Mouse (Mus musculus) frontal cortex, postnatal 14 days (tissue): ENCODE data around the gene Ly6g6e.

Source experiments
- DNase-seq, 2 experiments: peaks; one replicate each; pipeline ENCODE4 v3.0.0; 2022; ENCODE audit warnings: low spot score in 2 of 2

Gene Ly6g6e

DNA sequence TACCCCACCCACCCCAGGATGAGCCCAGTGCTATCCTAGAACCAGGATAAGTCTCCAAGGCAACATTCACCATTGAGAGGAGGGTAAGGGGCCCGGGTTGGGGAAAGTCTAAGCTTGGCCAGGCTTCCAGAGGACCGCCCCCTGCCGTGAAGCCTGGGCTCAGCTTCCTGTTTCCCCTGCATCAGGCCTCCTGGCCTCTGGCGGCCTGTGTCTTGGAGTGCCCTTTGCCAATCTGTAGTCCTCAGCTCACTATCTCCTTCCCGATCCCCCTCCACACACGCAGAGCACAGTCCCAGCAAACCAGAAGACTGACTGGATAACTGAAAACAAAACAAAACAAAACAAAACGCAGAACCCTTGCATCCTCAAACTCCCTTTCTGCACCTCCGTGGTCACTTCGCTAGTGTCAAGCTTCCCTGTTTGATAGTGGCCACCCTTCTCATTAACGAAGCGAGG, 27.1 kb upstream of the Ly6g6e start, which contains the start of gene Clic1:
TSS of gene Clic1 (plus strand) at position 406 of the 456 bp plus-strand sequence.
- DNase-seq, result no peak

- no peak for DNase-seq
Observed at GRCm38 (mm10) chr17:35050126-35050750, 26.5 kb upstream of the Ly6g6e start.

DNA sequence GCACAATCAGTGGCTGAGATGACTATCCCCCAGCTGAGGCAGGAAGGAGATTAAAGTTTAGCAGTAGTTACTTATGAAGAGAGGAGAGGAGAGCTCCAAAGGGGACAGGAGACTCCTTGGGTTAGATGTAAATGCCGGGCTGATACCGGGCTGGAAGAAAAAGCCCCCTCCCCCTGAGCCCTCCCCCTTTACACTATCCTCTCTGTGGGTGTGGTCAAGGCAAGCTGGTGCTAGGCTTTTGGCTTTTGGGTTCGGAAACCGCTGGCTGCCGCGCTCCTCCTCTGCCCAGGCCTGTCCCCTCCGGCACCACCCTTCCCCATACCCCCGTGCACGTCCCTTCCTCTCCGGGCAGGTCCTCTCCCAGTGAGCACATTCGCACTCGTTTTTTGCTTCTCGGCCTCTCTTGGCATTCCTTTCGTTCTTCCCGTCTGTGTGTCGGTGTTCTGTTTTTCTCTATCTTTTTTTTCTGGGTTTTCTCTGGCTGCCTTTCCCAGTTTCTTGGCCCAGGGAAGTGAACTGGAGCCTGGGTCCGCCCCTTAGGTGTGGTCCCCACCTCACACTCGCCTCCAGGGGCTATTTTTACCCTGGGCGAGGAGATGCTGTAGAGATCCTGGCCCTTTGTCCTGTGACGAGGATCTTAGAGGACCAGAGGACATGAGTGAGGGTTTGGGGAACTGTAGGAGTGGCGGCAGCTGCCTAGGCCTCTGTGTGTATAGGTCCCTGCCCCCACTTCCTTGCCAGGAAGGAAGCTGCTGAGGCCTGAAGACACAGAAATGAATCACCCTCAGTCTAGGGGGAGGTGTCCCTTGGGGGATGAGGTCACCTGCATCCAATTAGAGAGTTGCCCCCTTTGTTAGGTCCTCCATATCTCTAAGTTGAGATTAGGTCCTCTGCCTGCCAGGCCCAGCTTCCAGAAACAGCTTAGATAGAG, 25.3 kb upstream of the Ly6g6e start:
- DNase-seq, result no peak

DNA sequence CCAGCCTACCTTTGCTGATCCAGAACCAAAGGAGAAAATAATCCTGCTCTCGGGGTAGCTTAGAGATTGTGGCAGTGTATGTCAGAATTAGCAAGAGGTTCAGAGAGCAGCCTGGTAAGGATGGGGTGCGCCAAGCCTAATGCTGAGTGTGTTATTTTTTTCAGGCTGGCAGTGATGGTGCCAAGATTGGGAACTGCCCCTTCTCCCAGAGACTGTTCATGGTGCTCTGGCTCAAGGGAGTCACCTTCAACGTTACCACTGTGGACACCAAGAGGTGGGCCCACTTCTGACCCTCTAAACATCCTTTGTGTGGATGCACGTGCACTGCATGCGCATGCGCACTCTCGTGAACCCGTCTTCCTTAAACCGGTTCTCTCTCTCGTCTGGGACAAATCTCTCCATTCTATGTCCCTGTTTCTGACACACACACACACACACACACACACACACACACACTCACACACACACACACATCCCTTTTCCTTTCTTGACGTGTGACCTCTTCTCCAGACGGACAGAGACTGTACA, 24.4 kb upstream of the Ly6g6e start:
- DNase-seq, result no peak

- DNase-seq, result no peak
Observed at GRCm38 (mm10) chr17:35055691-35056495, 20.8 kb upstream of the Ly6g6e start.

DNA sequence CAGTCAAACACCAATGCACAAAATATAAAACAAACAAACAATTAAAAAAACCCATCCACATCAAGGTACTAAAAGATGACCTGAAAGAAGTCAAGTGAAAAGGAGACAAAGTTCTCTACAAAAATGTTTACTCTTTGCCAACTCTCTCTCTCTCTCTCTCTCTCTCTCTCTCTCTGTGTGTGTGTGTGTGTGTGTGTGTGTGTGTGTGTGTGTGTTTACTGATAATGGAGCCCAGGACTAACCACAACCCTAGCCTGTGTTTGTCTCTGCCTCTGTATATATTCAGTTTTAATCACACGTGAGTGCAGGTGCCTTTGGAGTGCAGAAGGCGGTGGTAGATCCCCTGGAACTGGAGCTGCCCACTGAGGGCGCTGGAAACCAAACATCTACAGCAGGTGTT, 19.6 kb upstream of the Ly6g6e start:
- no peak for DNase-seq

- DNase-seq, result no peak
Observed at GRCm38 (mm10) chr17:35058316-35058715, 18.4 kb upstream of the Ly6g6e start.

GRCm38 (mm10) chr17:35058911-35059892, 17.5 kb upstream of the Ly6g6e start, which contains the start of gene Ddah2:
Ddah2 (plus strand) TSS chr17:35059035.
- peak; percentile 72 to 73 for DNase-seq

GRCm38 (mm10) chr17:35060071-35060470, 16.6 kb upstream of the Ly6g6e start:
- DNase-seq, result no peak

GRCm38 (mm10) chr17:35060737-35061297, 15.9 kb upstream of the Ly6g6e start:
- no peak for DNase-seq

- DNase-seq, result no peak
Observed at GRCm38 (mm10) chr17:35061299-35061698, 15.4 kb upstream of the Ly6g6e start.

DNA sequence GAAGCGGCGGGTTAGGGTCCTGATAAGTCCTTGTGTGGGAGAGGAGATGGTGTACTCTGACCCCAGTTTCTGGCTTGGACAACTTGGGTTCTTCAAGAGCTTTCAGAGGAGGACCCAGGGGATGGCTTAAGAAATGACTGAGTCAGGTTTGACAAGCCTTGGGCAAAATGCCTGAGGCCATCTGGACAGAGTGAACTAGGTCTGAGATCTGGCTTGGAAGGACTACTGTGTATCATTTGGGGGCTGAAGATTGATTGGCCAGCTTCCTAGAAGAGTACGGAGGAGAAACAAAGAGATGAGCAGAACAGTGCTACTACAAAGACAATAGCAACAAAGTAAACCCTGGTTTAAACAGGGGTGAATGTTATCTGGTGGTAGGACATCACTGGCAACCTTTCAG, 13.2 kb upstream of the Ly6g6e start:
- no peak for DNase-seq

DNA sequence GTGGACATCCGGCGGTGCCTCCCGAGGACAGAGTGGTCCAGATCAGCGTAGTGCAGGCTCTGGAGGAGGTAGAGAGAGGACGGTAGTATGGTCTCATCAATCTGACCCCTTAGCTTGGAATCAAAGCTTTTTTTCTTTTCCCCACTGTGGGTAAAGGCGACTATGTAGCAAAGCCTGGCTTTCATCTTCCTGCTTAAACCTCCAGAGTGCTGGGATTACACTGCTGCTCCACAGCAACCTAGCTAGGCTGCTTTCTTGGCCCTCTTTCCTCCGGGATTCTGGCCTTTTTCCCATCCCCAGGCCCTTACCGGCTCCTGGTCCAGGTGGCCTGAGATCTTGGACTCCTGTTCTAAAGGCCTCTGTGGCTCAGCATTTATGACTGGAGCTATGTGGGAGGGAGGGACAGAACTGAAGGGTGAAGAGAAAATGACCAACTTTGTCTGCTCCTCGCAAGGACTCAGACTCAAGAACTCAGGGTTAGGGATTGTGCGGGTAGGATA, 12.3 kb upstream of the Ly6g6e start:
- no peak for DNase-seq

GRCm38 (mm10) chr17:35064951-35065947, 11.5 kb upstream of the Ly6g6e start, which contains the start of gene Ly6g6c:
Ly6g6c (plus strand) TSS chr17:35065388.
- DNase-seq, result no peak

- DNase-seq, result no peak
Observed at GRCm38 (mm10) chr17:35066084-35066483, 10.6 kb upstream of the Ly6g6e start, which contains the start of gene Mpig6b. Mpig6b (minus strand) TSS chr17:35066184.

DNA sequence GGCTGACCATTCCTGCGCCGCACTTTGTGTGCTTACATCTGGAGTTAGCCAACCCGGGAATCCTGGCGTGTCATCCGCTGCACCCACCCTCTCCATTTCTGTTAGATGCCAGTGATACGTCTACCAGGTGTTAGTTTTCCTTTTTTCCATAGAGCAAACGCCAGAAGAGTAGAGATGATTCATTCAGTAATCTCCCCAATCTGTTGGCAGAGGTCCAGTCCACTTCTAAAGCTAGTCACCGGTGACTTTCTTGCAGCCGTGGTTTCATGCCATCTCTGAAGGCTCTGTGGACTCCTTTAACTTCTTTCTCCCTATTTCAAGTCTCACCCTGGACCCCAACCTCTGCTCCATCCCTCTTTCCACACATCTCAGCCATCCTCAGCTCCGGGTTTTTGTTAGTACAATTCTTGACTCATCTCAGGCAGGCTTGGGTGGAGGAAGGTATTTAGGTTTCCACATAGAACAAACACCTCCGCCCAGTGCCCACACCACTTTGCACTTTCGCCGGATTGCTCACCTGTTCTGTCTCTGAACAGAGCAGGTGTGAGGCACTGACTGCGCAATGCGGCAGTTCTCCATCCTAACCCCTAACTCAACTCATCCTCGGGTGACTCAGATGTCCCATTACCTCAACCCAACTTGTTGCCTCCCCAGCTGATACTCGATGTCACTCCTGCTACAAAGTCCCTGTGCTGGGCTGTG, 8.3 kb upstream of the Ly6g6e start:
- DNase-seq, result no peak

GRCm38 (mm10) chr17:35070556-35071229, 6.0 kb upstream of the Ly6g6e start:
- no peak for DNase-seq
